Mouse (Mus musculus): ENCODE results near the gene Utrn. TPM values are rescaled to one million over a fixed set of nuclear protein-coding genes. Genes with fewer than 3 reads are reported as not detected.

The Utrn gene
- polyA plus RNA-seq, 1 experiment from 2014 or later = 11.5 TPM

DNA sequence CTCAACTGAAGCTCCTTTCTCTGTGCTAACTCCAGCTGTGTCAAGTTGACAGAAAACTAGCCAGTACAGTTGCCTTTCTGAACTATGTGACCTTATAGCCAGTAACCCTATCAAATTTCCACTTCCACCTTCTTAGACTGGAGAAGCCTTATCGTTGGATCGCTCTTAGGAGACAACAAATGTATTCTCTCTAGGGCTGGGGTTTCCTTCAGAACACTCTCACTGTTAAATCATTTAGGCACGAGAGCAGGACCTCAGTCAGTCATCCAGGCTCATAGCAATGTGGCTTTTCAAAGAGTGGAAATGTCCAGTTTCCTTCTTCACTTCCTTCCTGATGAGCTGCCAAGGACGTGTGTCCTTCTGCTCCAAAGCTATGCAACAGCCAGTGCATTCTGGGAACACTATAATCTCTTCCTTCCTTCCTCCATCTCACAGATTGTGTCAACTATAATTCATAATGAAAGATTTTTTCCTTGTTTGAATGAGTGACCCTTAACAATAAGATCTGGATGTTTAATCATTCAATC is 87.7 kb downstream of the Utrn start:
- Histone ChIP-seq H3K79me2 (ENCODE audit: inconsistent target) (no peaks in the 10 kb centered on the region), H3K27ac (no peak overlapping the region), H3K36me3 (ENCODE audit: inconsistent target) (no peaks in the 10 kb centered on the region), H3K4me3 (ENCODE audit: inconsistent target) (no peak overlapping the region)
- 72% methylated on average over 4 of the region's 4 CpGs for WGBS (ENCODE audit: missing documents)

DNA sequence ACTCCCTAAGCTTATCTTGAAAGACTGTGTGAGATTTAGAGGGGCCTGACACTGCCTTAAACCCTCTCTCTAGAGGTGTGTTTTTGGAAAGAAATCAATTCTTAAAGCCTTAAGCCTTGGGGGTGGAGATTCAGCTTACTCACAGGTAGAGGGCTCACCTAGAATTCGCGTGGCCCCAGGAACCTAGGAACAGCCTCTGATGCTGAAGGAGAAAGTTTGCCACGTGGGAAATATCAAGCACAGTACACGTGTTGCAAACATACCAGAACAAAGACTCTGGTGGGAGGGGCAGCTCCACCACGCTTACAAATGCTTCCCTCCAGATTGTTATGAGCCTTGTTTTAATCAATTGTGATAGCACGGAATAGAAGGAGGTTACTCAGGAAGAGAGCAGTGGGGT is 96.0 kb downstream of the Utrn start:
- no peaks in the 10 kb centered on the region for H3K36me3 ChIP-seq (ENCODE audit: inconsistent target)
- no peak overlapping the region for H3K27ac ChIP-seq
- 45% methylated on average over 6 of the region's 6 CpGs for WGBS (ENCODE audit: missing documents)
- H3K79me2 ChIP-seq (ENCODE audit: inconsistent target) = no peaks in the 10 kb centered on the region
- no peak overlapping the region for H3K4me3 ChIP-seq (ENCODE audit: inconsistent target)

DNA sequence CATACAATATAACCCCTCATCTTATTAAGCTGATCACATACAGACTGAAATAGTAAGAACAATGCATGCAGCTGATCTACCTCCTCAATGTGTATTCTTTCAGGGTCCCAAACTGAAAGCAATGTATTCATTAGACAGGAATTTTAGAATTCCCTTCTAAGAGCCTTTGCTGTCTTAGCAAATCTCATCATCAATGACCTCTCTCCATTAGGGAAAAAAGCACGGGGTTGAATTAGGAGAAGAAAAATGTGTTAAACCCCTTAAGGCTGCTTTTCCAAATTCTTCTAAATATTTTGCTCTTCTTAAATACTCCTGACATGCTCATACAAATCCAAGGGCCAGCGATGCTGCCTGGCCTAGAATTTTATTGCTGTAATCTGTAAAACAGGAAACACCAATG is 97.7 kb downstream of the Utrn start:
- no peaks in the 10 kb centered on the region for H3K36me3 ChIP-seq (ENCODE audit: inconsistent target)
- H3K27ac ChIP-seq = no peak overlapping the region
- H3K79me2 ChIP-seq (ENCODE audit: inconsistent target) = no peaks in the 10 kb centered on the region
- H3K4me3 ChIP-seq (ENCODE audit: inconsistent target) = no peak overlapping the region
- WGBS (ENCODE audit: missing documents) = 95% methylated on average over 2 of the region's 2 CpGs

DNA sequence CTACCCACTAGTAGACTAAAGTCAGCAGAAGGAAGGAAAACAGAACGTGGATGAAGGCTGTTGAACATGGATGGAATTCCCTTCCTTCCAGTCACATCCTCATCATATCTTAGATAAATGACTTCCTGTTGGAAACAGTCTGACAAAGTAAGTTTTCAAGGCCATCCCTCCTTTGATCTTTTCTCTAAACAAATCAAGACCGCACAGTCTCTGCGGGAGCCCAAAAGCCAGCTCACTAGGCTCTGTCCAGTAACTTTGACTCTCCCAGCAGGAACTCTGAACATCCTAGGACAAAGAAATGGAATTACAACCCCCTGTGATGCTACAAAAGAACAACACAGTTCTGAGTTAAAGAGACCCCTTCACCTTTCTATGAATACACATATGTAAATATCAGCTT is 106.5 kb downstream of the Utrn start:
- H3K4me3 ChIP-seq (ENCODE audit: inconsistent target) = no peak overlapping the region
- no peak overlapping the region for H3K27ac ChIP-seq
- 94% methylated on average over 3 of the region's 3 CpGs for WGBS (ENCODE audit: missing documents)
- no peaks in the 10 kb centered on the region for H3K36me3 ChIP-seq (ENCODE audit: inconsistent target)
- no peaks in the 10 kb centered on the region for H3K79me2 ChIP-seq (ENCODE audit: inconsistent target)

DNA sequence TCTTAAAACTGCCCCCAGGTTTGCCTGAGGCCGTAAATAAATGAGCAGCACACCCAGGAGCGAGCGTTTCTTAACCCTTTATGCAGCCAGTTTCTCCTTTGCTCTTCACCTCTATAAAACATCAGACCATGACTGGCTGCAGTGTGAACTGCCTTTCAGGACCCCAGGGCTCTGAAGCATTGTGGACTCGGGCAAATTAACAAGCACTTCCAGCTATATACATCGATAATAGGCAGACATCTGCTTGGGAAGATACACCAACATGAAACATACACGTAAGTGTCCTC is 110.5 kb downstream of the Utrn start:
- Histone ChIP-seq H3K79me2 (ENCODE audit: inconsistent target) (no peaks in the 10 kb centered on the region), H3K36me3 (ENCODE audit: inconsistent target) (no peaks in the 10 kb centered on the region), H3K27ac (no peak overlapping the region), H3K4me3 (ENCODE audit: inconsistent target) (no peak overlapping the region)
- WGBS (ENCODE audit: missing documents) = 90% methylated on average over 6 of the region's 6 CpGs

DNA sequence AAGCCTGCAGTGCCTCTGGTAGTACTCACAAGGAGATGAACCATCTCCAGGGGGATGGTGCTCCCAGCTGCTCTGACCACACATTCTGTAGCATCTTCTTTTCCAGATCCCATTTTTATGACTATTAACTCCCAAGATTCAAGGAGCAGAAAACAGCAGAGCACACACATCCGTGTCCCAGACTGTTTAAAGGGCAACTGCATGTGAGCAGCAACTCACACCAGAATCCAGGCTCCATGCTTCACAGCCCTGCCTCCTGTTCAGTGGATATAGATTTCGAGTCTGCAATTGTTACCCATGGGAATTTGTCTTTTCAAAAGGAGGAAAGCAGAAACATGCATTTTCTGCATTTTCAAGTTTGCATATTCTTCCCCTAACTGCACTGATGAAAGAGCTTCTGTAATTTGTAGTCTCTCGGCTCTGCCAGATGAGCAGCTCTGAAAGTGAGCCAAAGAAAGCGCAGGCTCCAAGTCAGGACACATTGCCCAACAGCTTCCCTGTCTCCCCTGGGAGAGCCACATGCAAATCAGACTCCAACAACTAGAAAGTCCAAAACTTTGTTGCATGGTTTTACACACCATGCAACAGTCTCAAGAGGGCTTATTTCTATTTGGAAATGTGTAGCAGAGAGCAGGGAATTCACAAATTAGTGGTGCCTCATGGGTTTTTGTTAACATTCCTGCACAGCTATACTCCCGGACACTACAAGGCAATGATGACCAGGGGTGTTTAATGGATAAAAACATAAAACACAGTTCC is 111.0 kb downstream of the Utrn start:
- no peak overlapping the region for H3K4me3 ChIP-seq (ENCODE audit: inconsistent target)
- no peak overlapping the region for H3K27ac ChIP-seq
- H3K79me2 ChIP-seq (ENCODE audit: inconsistent target) = no peaks in the 10 kb centered on the region
- no peaks in the 10 kb centered on the region for H3K36me3 ChIP-seq (ENCODE audit: inconsistent target)
- WGBS (ENCODE audit: missing documents) = 69% methylated on average over 5 of the region's 5 CpGs

DNA sequence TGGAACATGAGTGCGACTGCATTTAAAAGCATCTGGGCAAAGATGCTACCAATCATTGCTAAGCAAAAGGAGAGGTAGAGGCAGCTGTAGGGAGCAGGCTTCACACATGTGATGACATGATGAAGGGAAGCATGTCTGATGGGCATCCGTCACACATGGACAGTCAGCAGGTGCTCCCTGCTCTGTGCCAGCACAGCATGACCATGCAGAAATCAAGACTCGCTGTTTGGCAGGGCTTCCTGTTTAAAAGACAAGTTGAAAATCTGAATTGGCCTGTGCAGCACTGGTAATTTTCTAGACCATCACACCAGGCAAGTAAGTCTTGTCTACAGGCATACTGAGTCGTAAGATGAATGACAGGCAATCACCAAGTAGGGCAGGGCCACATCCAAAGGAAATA is 112.5 kb downstream of the Utrn start:
- Histone ChIP-seq H3K79me2 (ENCODE audit: inconsistent target) (no peaks in the 10 kb centered on the region), H3K27ac (no peak overlapping the region), H3K4me3 (ENCODE audit: inconsistent target) (no peak overlapping the region), H3K36me3 (ENCODE audit: inconsistent target) (no peaks in the 10 kb centered on the region)
- 58% methylated on average over 4 of the region's 4 CpGs for WGBS (ENCODE audit: missing documents)

DNA sequence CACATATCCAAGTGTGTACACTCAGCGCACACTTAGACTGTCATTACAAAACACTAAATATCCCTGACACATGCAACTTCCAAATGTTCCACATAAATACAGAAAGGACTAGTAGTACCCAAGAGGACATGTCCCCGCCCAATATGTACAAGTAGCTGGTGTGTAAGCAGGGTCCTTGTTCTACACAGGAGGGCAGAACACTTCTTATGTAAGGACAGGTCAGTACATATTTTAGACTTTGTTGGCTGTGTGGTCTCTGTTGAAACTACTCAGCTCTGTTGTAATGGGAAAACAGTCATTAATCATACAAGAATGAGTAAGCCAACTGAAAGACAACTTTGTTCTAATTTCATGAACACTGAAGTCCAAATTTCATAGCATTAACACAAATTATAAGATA is 114.3 kb downstream of the Utrn start:
- Histone ChIP-seq H3K27ac (no peak overlapping the region), H3K36me3 (ENCODE audit: inconsistent target) (no peaks in the 10 kb centered on the region), H3K79me2 (ENCODE audit: inconsistent target) (no peaks in the 10 kb centered on the region), H3K4me3 (ENCODE audit: inconsistent target) (no peak overlapping the region)
- 100% methylated on average over 2 of the region's 2 CpGs for WGBS (ENCODE audit: missing documents)

DNA sequence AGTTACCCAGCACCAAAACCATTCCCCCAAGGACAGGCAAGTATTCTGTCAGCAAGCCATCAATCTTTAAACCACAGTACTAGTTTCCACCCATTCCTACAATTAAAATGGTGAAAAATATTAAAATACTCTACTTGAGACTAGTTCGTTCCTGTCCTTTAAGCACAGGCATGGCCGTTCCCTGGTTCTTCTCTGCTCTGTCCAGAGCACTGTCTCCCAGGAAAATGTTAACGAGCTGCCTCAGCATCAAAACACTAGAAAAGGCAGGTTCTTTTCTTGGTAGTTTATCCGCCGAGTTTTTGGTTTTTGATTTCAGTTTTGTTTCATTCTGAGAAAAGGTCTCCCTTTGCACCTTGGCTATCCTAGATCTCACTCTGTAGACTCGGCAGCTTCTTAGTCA is 115.0 kb downstream of the Utrn start:
- no peaks in the 10 kb centered on the region for H3K79me2 ChIP-seq (ENCODE audit: inconsistent target)
- no peak overlapping the region for H3K4me3 ChIP-seq (ENCODE audit: inconsistent target)
- 86% methylated on average over 6 of the region's 6 CpGs for WGBS (ENCODE audit: missing documents)
- no peak overlapping the region for H3K27ac ChIP-seq
- no peaks in the 10 kb centered on the region for H3K36me3 ChIP-seq (ENCODE audit: inconsistent target)

DNA sequence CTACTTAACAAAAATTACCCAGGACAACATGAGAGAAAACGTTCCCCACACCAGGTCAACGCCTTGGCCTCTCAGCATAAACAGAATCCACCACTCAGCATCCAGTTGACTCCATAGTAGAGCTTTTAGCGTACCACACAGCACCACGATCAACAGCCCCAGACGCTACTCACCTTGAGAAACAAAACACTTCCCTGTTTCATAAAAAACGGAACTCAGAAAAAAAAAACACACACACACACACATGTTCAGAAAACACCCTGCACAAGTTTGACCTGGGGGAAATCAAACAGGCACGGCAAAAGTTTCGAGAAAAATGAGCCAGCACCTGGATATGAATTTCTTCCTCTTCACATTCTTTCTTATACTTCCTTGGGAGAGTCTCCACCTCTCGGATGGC is 125.4 kb downstream of the Utrn start:
- WGBS (ENCODE audit: missing documents) = 47% methylated on average over 8 of the region's 9 CpGs
- H3K79me2 ChIP-seq (ENCODE audit: inconsistent target) = no peaks in the 10 kb centered on the region
- H3K4me3 ChIP-seq (ENCODE audit: inconsistent target) = no peak overlapping the region
- peaks cover 5% of the 10 kb centered on the region; the same call in 1 of the 2 replicates for H3K36me3 ChIP-seq (ENCODE audit: inconsistent target)
- no peak overlapping the region for H3K27ac ChIP-seq

DNA sequence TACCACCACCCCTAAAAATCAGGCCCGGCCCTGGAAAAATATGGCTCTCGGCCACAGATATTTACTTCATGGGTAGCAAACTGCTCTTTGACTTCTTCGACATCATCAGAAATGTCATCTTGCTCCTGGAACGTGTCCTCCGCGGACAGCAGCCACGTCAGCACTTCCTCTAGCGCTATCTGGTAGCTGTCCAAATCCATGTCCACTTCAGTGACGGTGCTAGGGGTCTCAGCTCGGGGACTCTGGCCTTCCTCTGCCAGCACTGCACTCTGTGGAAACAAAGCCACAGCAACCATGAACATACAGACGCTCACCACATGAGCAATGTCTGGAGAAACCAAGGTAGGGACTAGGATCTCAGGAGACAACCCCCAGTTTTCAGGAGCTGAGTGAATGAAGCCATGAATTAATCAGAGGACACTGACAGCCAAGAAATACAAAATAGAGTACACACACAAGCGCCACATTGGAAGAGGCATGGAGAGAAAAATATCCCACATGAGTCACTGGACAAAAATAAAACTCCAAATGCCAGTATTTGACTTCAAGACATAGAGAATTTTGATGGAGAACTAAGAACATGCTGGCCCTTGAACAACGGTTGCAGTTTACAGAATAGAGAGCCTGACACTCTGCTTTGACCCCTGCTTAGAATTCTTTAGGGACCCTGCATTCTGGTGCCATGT is 129.7 kb downstream of the Utrn start:
- 91% methylated on average over 13 of the region's 13 CpGs for WGBS (ENCODE audit: missing documents)
- Histone ChIP-seq H3K79me2 (ENCODE audit: inconsistent target) (no peaks in the 10 kb centered on the region), H3K27ac (no peak overlapping the region), H3K36me3 (ENCODE audit: inconsistent target) (peaks cover 4% of the 10 kb centered on the region; the same call in 1 of the 2 replicates), H3K4me3 (ENCODE audit: inconsistent target) (no peak overlapping the region)

DNA sequence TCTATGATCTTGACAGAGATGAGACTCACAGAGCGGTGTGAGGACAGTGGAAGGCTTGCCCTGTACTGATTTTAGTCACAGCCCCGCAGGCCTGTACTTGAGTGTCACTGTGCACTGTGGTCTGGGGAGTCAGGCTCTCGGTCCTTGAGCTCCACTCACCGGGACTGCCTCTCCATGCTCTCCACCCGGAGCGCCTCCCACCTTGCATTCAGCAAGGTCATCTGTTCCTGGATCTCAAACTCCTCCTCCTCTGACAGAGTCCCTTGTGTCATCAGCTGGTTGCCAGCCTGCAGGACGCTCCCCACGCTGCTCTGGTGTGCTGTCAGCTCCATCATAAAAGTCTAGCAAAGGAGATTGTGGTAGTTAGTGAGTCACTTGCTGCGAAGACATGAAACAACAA is 131.2 kb downstream of the Utrn start:
- no peak overlapping the region for H3K4me3 ChIP-seq (ENCODE audit: inconsistent target)
- H3K79me2 ChIP-seq (ENCODE audit: inconsistent target) = no peaks in the 10 kb centered on the region
- peaks cover 4% of the 10 kb centered on the region; the same call in 1 of the 2 replicates for H3K36me3 ChIP-seq (ENCODE audit: inconsistent target)
- WGBS (ENCODE audit: missing documents) = 95% methylated on average over 9 of the region's 9 CpGs
- H3K27ac ChIP-seq = no peak overlapping the region

DNA sequence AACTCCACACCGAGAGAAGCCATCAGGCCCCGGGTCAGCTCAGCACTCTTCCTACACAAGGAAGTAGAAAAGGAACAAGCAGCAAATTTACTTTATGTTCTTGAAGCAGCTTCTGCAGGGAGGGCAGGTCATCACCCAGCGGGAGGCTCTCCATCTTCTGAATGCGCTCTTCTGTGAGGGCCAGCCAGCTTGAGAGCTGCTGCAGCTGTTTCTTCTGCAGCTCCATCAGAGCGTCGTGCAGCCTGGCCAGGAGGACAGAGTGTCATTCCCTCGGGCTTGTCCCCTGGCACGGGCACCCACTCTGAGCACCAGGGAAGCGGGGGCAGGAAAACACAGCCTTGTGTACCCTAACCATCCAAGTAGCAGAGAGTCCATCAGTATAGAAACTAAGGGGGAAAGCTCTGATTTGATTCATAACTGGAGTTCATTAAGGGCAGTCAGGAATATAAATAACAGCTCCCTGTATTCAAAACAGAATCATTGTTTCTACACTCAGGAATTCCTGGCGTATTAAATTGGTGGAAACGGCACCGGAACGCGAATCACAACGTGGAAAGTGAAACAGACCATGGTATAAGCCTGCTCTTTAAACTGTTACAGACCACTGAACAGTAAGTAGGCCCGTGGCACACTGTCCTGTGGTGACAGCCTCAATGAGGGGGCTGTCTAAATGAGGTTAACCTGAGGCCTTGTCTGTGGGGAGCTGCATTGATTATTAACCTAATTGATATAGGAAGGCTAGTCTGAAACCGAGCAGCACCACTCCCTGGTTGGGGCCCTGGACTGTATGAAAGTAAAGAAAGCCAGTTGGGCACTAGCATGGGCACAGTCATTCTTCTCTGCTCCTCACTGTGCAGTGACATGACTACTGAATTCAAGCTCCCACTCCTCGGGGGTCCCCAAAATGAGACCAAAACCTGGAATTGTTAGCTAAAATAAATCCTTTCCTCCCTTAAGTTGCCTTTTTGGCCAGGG is 132.0 kb downstream of the Utrn start:
- Histone ChIP-seq H3K79me2 (ENCODE audit: inconsistent target) (no peaks in the 10 kb centered on the region), H3K27ac (no peak overlapping the region), H3K4me3 (ENCODE audit: inconsistent target) (no peak overlapping the region), H3K36me3 (ENCODE audit: inconsistent target) (peaks cover 4% of the 10 kb centered on the region; the same call in 1 of the 2 replicates)
- WGBS (ENCODE audit: missing documents) = 98% methylated on average over 18 of the region's 18 CpGs

DNA sequence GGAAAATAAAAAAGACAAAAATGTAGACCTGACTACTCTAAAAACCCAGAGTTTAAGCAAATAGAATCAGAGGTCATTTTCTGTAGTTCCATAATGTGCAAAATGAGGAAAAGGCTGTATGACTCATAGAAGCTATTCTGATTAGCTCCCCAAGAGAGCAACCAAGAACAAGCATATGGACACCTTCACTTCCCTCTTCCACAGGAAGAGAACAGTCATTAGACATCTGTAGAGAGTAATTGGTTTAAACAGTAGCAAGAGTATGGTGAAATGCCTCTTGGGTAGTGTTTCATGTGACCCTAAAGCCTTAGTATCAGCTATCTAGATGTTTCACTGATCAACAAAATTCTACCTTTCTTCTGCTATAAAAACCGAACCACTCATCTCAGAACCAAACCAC is 133.5 kb downstream of the Utrn start:
- Histone ChIP-seq H3K79me2 (ENCODE audit: inconsistent target) (no peaks in the 10 kb centered on the region), H3K4me3 (ENCODE audit: inconsistent target) (no peak overlapping the region), H3K36me3 (ENCODE audit: inconsistent target) (peaks cover 4% of the 10 kb centered on the region; the same call in 1 of the 2 replicates), H3K27ac (peak overlapping the region; percentile 70)
- WGBS (ENCODE audit: missing documents) = 82% methylated on average over 1 of the region's 1 CpGs
